Mouse (Mus musculus) lung, adult 2 months (tissue): ENCODE data around the gene Ophn1.

Experiments used
- CTCF ChIP-seq: fragments of 200-500 bp; IDR thresholded peaks from 2 replicates; pipeline ENCODE4 v1.5.1; 2011; ENCODE audit warnings: mild to moderate bottlenecking, low read length, control low read depth; ENCODE audit not compliant: insufficient read depth
- POLR2A ChIP-seq: fragments of 200-500 bp; IDR thresholded peaks from 2 replicates; pipeline ENCODE4 v1.6.1; 2011; ENCODE audit warnings: low read depth, mild to moderate bottlenecking, control low read depth, low read length, borderline replicate concordance; ENCODE audit errors: extremely low read depth

GRCm38 (mm10) chrX:98881983-98882382 lies 8.8 kb downstream of the Ophn1 start:
- TF ChIP-seq POLR2A (no peak), CTCF (no peak)
